ENCODE assay signal across 22 mouse cellular contexts in genomic region chr10:7596251-7596650, GRCm38 (mm10).
"Had no signal": no experiment of that assay in that cellular context is flagged by ENCODE, and none has a peak within 500 bp of the region (broad histone marks: within the 10 kb centered on the region; RNA-seq: fewer than 3 reads in every experiment).

No protein-coding gene starts in this region.

- ATAC-seq: liver, embryonic 12.5 days; midbrain, embryonic 13.5 days; midbrain, embryonic 16.5 days had no signal

- H3K36me3 ChIP-seq: limb, embryonic 10.5 days; limb, embryonic 13.5 days; liver, embryonic 12.5 days; liver, embryonic 15.5 days; midbrain, embryonic 13.5 days; neural tube, embryonic 12.5 days; stomach, embryonic 15.5 days had no signal

- H3K9me3 ChIP-seq: limb, embryonic 10.5 days; limb, embryonic 13.5 days; liver, embryonic 12.5 days; liver, embryonic 15.5 days; midbrain, embryonic 13.5 days; neural tube, embryonic 12.5 days; stomach, embryonic 15.5 days had no signal

- H3K27me3 ChIP-seq: stomach, embryonic 15.5 days had no signal

- DNase-seq: kidney, adult 18-20 months; kidney, adult 9 months; kidney, postnatal 14 days; kidney, postnatal 4 days; layer of hippocampus, adult 9-11 months; liver; lung, adult 18-20 months; lung, postnatal 14 days; retina, postnatal 1 day; right cerebral cortex, postnatal 25 days; spleen, adult 18-20 months; thymus, postnatal 25 days had no signal

- H3K9ac ChIP-seq: limb, embryonic 13.5 days; liver, embryonic 12.5 days; liver, embryonic 15.5 days; midbrain, embryonic 13.5 days; neural tube, embryonic 12.5 days; stomach, embryonic 15.5 days had no signal

- H3K27ac ChIP-seq: layer of hippocampus, adult 2 months; limb, embryonic 10.5 days; limb, embryonic 13.5 days; liver, embryonic 12.5 days; liver, embryonic 15.5 days; macrophage; midbrain, embryonic 13.5 days; neural tube, embryonic 12.5 days; stomach, embryonic 15.5 days had no signal

- H3K4me3 ChIP-seq: layer of hippocampus, adult 2 months; limb, embryonic 10.5 days; limb, embryonic 13.5 days; liver, embryonic 12.5 days; liver, embryonic 15.5 days; midbrain, embryonic 13.5 days; neural tube, embryonic 12.5 days; stomach, embryonic 15.5 days had no signal

- H3K4me1 ChIP-seq: limb, embryonic 10.5 days; limb, embryonic 13.5 days; liver, embryonic 12.5 days; liver, embryonic 15.5 days; stomach, embryonic 15.5 days had no signal

- H3K4me2 ChIP-seq: limb, embryonic 13.5 days; liver, embryonic 12.5 days; liver, embryonic 15.5 days; midbrain, embryonic 13.5 days; neural tube, embryonic 12.5 days; stomach, embryonic 15.5 days had no signal
